Mouse (Mus musculus) left cerebral cortex, postnatal 4 days (tissue): Measurements from ENCODE around the gene Synj2. TPM values are rescaled to one million over a fixed set of nuclear protein-coding genes. Genes with fewer than 3 reads are reported as not detected.

Experiments used
- total RNA-seq, 2 experiments: library from RNA; stranded (reverse); gene quantifications; 2 replicates each; pipeline ENCODE4 v1.2.3; 2021

Synj2 gene
- total RNA-seq, 2 experiments from 2014 or later: 9.7 to 13.3 TPM

Other genes starting within 250 kb of the Synj2 start
- 10 to 100 TPM; 10.2 to 10.4 TPM for gene Snx9, start 100.0 kb upstream of the Synj2 start, total RNA-seq
- 10 to 100 TPM; 18.7 to 19.8 TPM for gene Serac1, start 138.5 kb downstream of the Synj2 start, total RNA-seq
- 100 to 1,000 TPM; 168 to 169 TPM for gene Gtf2h5, start 138.5 kb downstream of the Synj2 start, total RNA-seq
- gene Tulp4, start 165.2 kb downstream of the Synj2 start, total RNA-seq: 100 to 1,000 TPM; 431 to 468 TPM